Mouse (Mus musculus) CH12.LX (cell line): Measurements from ENCODE around the gene Pld1. TPM values are rescaled to one million over a fixed set of nuclear protein-coding genes. Genes with fewer than 3 reads are reported as not detected.

Experiments used
- DNase-seq: peaks from one replicate; pipeline ENCODE4 v3.0.0-alpha.2; 2013; ENCODE audit errors: extremely low read depth
- H3K27ac ChIP-seq: 2 replicates; pipeline ENCODE4 v1.5.1; 2012; ENCODE audit warnings: low read depth, mild to moderate bottlenecking, control low read depth, moderate library complexity; ENCODE audit not compliant: insufficient read depth
- H3K27me3 ChIP-seq: replicated peaks from 2 replicates; pipeline ENCODE3; 2012; ENCODE audit warnings: inconsistent platforms
- H3K36me3 ChIP-seq, 2 experiments: replicated peaks in 1 of 2; 2 replicates each; pipeline versions ENCODE3 to v1.6.1; 2012; ENCODE audit warnings: inconsistent platforms in 1 of 2, low read length in 1 of 2, mild to moderate bottlenecking in 1 of 2, mixed read lengths in 1 of 2, moderate library complexity in 1 of 2; ENCODE audit not compliant: control insufficient read depth in 1 of 2, insufficient read depth in 1 of 2
- H3K4me1 ChIP-seq, 2 experiments: 2 replicates each; pipeline ENCODE4 v1.6.1; 2012; ENCODE audit warnings: inconsistent platforms in 1 of 2, moderate library complexity in 1 of 2; ENCODE audit not compliant: insufficient read depth in 2 of 2, control insufficient read depth in 1 of 2
- H3K4me2 ChIP-seq: 2 replicates; pipeline ENCODE4 v1.6.1; 2012; ENCODE audit warnings: low read depth, mild to moderate bottlenecking, control low read depth; ENCODE audit not compliant: poor library complexity, insufficient read depth, severe bottlenecking
- H3K4me3 ChIP-seq, 3 experiments: fragments of 150-350 bp in 1 of 3; sonication (generic) in 1 of 3; replicated peaks in 1 of 3; 2 replicates each; pipeline versions ENCODE3 to v1.5.1; 2011 to 2012; ENCODE audit warnings: low read depth in 2 of 3, low read length in 2 of 3, mild to moderate bottlenecking in 2 of 3, moderate library complexity in 2 of 3, control low read depth in 1 of 3, improper control_type of control experiment in 1 of 3, inconsistent platforms in 1 of 3, mixed read lengths in 1 of 3; ENCODE audit not compliant: poor library complexity in 1 of 3
- H3K79me2 ChIP-seq: replicated peaks from 2 replicates; pipeline ENCODE4 v1.6.1; 2012; ENCODE audit warnings: mild to moderate bottlenecking, moderate library complexity; ENCODE audit not compliant: control insufficient read depth, poor library complexity, insufficient read depth, severe bottlenecking; ENCODE audit errors: extremely low read depth
- H3K9ac ChIP-seq: 2 replicates; pipeline ENCODE4 v1.6.1; 2012; ENCODE audit warnings: low read depth, mild to moderate bottlenecking, control low read depth, moderate library complexity; ENCODE audit not compliant: insufficient read depth
- H3K9me3 ChIP-seq: replicated peaks from 2 replicates; pipeline ENCODE3; 2012; ENCODE audit warnings: low read length, inconsistent platforms, mixed read lengths
- EP300 ChIP-seq: IDR thresholded peaks from 2 replicates; pipeline ENCODE4 v1.6.1; 2011; ENCODE audit warnings: low read length, improper control_type of control experiment
- HCFC1 ChIP-seq: IDR thresholded peaks from 2 replicates; pipeline ENCODE4 v1.6.1; 2012; ENCODE audit warnings: low read depth, mild to moderate bottlenecking, inconsistent platforms, low read length, improper control_type of control experiment
- MAX ChIP-seq: IDR thresholded peaks from 2 replicates; pipeline ENCODE4 v1.6.1; 2011; ENCODE audit warnings: low read length, improper control_type of control experiment
- NRF1 ChIP-seq: IDR thresholded peaks from 2 replicates; pipeline ENCODE4 v1.6.1; 2014; ENCODE audit warnings: low read depth, mild to moderate bottlenecking, inconsistent platforms, low read length, improper control_type of control experiment, moderate library complexity
- POLR2AphosphoS2 ChIP-seq: IDR thresholded peaks from 2 replicates; pipeline ENCODE4 v1.6.1; 2011; ENCODE audit warnings: low read depth, low read length, improper control_type of control experiment
- RCOR1 ChIP-seq: conservative IDR thresholded peaks from 2 replicates; pipeline ENCODE4 v1.6.1; 2012; ENCODE audit warnings: low read depth, mild to moderate bottlenecking, inconsistent platforms, low read length, improper control_type of control experiment
- SIN3A ChIP-seq: IDR thresholded peaks from 2 replicates; pipeline ENCODE4 v1.6.1; 2012; ENCODE audit warnings: low read length, improper control_type of control experiment, inconsistent platforms
- TCF12 ChIP-seq: IDR thresholded peaks from 2 replicates; pipeline ENCODE4 v1.6.1; 2014; ENCODE audit warnings: low read depth, mild to moderate bottlenecking, inconsistent platforms, low read length, improper control_type of control experiment
- UBTF ChIP-seq: IDR thresholded peaks from 2 replicates; pipeline ENCODE4 v1.6.1; 2012; ENCODE audit warnings: low read depth, mild to moderate bottlenecking, inconsistent platforms, low read length, improper control_type of control experiment, moderate library complexity
- USF2 ChIP-seq: conservative IDR thresholded peaks from 2 replicates; pipeline ENCODE4 v1.6.1; 2011; ENCODE audit warnings: low read depth, low read length, improper control_type of control experiment
- ZNF384 ChIP-seq: IDR thresholded peaks from 2 replicates; pipeline ENCODE4 v1.6.1; 2012; ENCODE audit warnings: low read depth, low read length, improper control_type of control experiment, inconsistent platforms
- dilution Hi-C: fragments of 300-500 bp; cut with MboI; formaldehyde crosslinking; loops from 2 replicates; pipeline ENCODE4 v1.14.3; 2020; ENCODE audit warnings: low sequenced_read_pairs; ENCODE audit not compliant: extremely low pct_unique_long_range_greater_than_20kb, extremely low pct_ligation_motif_present
- in situ Hi-C: fragments of 300-500 bp; cut with MboI; formaldehyde crosslinking; loops from 3 replicates; pipeline ENCODE4 v1.14.3; 2019; ENCODE audit warnings: low sequenced_read_pairs, low pct_ligation_motif_present, low pct_unique_long_range_greater_than_20kb, mixed read lengths
- polyA plus RNA-seq: library from polyadenylated mRNA; unstranded; fragments of >175 nt; gene quantifications from 2 replicates; pipeline ENCODE4 v1.2.1, GENCODE M21; 2012; ENCODE audit warnings: low read depth; ENCODE audit not compliant: insufficient read length
- total RNA-seq, 2 experiments: library from RNA; depleted of rRNA; stranded (reverse); fragments of 300-350 nt in 1 of 2; fragments of >200 nt in 1 of 2; gene quantifications; 2 replicates each; pipeline ENCODE4 v1.2.3; 2012 to 2014

Pld1 gene
- total and polyA plus RNA-seq, 3 experiments = not detected

GRCm38 (mm10) chr3:28019727-28020126 lies 81.2 kb downstream of the Pld1 start:
- TF ChIP-seq TCF12 (no peak), USF2 (no peak), RCOR1 (no peak), POLR2AphosphoS2 (no peak), NRF1 (no peak), ZNF384 (no peak), EP300 (no peak)
- Histone ChIP-seq H3K4me1 (no peaks in the 10 kb centered on the region), H3K4me3 (no peak overlapping the region), H3K27ac (no peak overlapping the region), H3K27me3 (no peaks in the 10 kb centered on the region), H3K9ac (no peak overlapping the region), H3K4me2 (no peak overlapping the region), H3K9me3 (peaks cover 65% of the 10 kb centered on the region), H3K36me3 (no peaks in the 10 kb centered on the region), H3K79me2 (no peaks in the 10 kb centered on the region)
- dilution Hi-C loops = no loop called here
- DNase-seq = no peak
- in situ Hi-C loops = no loop called here

- dilution Hi-C loops = no loop called here
- H3K4me2 ChIP-seq = no peak overlapping the region
- H3K4me3 ChIP-seq = no peak overlapping the region
- peaks cover 65% of the 10 kb centered on the region for H3K9me3 ChIP-seq
- in situ Hi-C loops = no loop called here
- H3K79me2 ChIP-seq = no peaks in the 10 kb centered on the region
- no peak for TF ChIP-seq UBTF
- no peak for TF ChIP-seq MAX
- no peak for TF ChIP-seq RCOR1
- TF ChIP-seq, all 38 proteins: peak for 0
- no peaks in the 10 kb centered on the region for H3K36me3 ChIP-seq
- H3K4me1 ChIP-seq = no peaks in the 10 kb centered on the region
- no peaks in the 10 kb centered on the region for H3K27me3 ChIP-seq
- no peak overlapping the region for H3K27ac ChIP-seq
- no peak overlapping the region for H3K9ac ChIP-seq
- no peak for DNase-seq
Observed at GRCm38 (mm10) chr3:28020404-28020803, 81.9 kb downstream of the Pld1 start.

- Histone ChIP-seq H3K4me2 (no peak overlapping the region), H3K27me3 (no peaks in the 10 kb centered on the region), H3K4me1 (no peaks in the 10 kb centered on the region), H3K9me3 (peaks cover 62% of the 10 kb centered on the region), H3K9ac (no peak overlapping the region), H3K36me3 (no peaks in the 10 kb centered on the region), H3K4me3 (no peak overlapping the region), H3K27ac (no peak overlapping the region), H3K79me2 (no peaks in the 10 kb centered on the region)
- no peak for TF ChIP-seq HCFC1
- TF ChIP-seq SIN3A = no peak
- TF ChIP-seq NRF1 = no peak
- TF ChIP-seq RCOR1 = no peak
- no peak for TF ChIP-seq UBTF
- no peak for TF ChIP-seq TCF12
- in situ Hi-C loops = no loop called here
- no peak for DNase-seq
- dilution Hi-C loops = no loop called here
Observed at GRCm38 (mm10) chr3:28022191-28022590, 83.7 kb downstream of the Pld1 start.
